In the genomic region with DNA sequence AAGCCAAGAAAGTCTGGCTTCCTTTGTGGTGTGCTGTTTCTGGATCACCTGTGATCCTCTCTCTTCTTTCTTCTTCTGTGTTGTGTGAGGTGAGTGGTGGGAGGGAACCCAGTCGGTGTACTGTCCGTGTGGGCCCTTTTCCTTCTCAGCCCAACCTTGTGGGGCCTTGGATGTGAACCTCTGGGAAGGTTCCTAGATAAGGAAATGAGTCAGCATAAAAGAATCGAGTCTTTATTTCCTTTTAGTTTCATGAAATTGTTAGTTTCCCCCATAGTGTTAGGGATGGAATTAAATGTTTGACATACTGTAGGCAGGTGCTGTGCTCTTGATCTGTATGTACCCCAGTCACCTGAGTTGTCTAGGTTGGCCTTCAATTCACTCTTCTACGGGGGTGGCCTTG, we compare ENCODE assay signal across 10 mouse cellular contexts. TPM values are rescaled to one million over a fixed set of nuclear protein-coding genes. Genes with fewer than 3 reads are reported as not detected.
DNase-seq lines count a peak whose midpoint lies in the region; ATAC-seq and TF ChIP-seq lines count a peak whose summit lies in the region.
"Had no signal": no experiment of that assay in that cellular context is flagged by ENCODE, and none has a peak within 500 bp of the region (broad histone marks: within the 10 kb centered on the region; RNA-seq: fewer than 3 reads in every experiment).

No protein-coding gene starts in this region.

- ATAC-seq in heart, embryonic 11.5 days (replicated peaks; ENCODE audit: insufficient number of reproducible peaks, low FRiP score, low TSS enrichment): no peak
- ATAC-seq in liver, embryonic 11.5 days (replicated peaks; ENCODE audit: low FRiP score): no peak
- peak; percentile 42 for ATAC-seq in megakaryocyte progenitor cell, adult 5-6 weeks (replicated peaks; ENCODE audit: poor library complexity)
- no peak for ATAC-seq in midbrain, embryonic 16.5 days
- ATAC-seq in forebrain, embryonic 14.5 days: no peak

- no peak for TF ChIP-seq CTCF in embryonic fibroblast, embryonic 13.5 days (IDR thresholded peaks at IDR 0.05; ENCODE audit: borderline replicate concordance, insufficient read depth, low read length)

- H3K27me3 ChIP-seq in heart, embryonic 11.5 days (ENCODE audit: control insufficient read depth, insufficient read depth, low read length): no peaks in the 10 kb centered on the region
- H3K27me3 ChIP-seq in liver, embryonic 11.5 days (replicated peaks; ENCODE audit: control insufficient read depth, insufficient read depth, low read length): no peaks in the 10 kb centered on the region
- no peaks in the 10 kb centered on the region for H3K27me3 ChIP-seq in midbrain, embryonic 16.5 days (ENCODE audit: control insufficient read depth, insufficient read depth, low read depth, low read length)
- no peaks in the 10 kb centered on the region for H3K27me3 ChIP-seq in forebrain, embryonic 14.5 days (replicated peaks; ENCODE audit: control insufficient read depth, insufficient read depth, low read length)

- no peaks in the 10 kb centered on the region for H3K36me3 ChIP-seq in heart, embryonic 11.5 days (ENCODE audit: control insufficient read depth, insufficient read depth, low read length)
- no peaks in the 10 kb centered on the region for H3K36me3 ChIP-seq in liver, embryonic 11.5 days (ENCODE audit: control insufficient read depth, insufficient read depth, low read length)
- no peaks in the 10 kb centered on the region for H3K36me3 ChIP-seq in midbrain, embryonic 16.5 days (ENCODE audit: control insufficient read depth, insufficient read depth, low read length)
- peaks cover 8% of the 10 kb centered on the region; the same call in 1 of the 2 replicates for H3K36me3 ChIP-seq in forebrain, embryonic 14.5 days (ENCODE audit: control insufficient read depth, insufficient read depth, low read length)

- H3K27ac ChIP-seq in heart, embryonic 11.5 days (ENCODE audit: low read depth, low read length): peak overlapping the region; percentile 62
- no peak overlapping the region for H3K27ac ChIP-seq in liver, embryonic 11.5 days (ENCODE audit: low read depth, low read length)
- H3K27ac ChIP-seq in embryonic fibroblast, embryonic 13.5 days (ENCODE audit: insufficient read depth, low read length): peak overlapping the region; percentile 99
- no peak overlapping the region for H3K27ac ChIP-seq in midbrain, embryonic 16.5 days (ENCODE audit: low read length)
- H3K27ac ChIP-seq in forebrain, embryonic 14.5 days (ENCODE audit: low read depth, low read length): no peak overlapping the region

- H3K9ac ChIP-seq in heart, embryonic 11.5 days (ENCODE audit: low read depth, low read length): no peak overlapping the region
- H3K9ac ChIP-seq in liver, embryonic 11.5 days (ENCODE audit: low read depth, low read length): peak overlapping the region; percentile 27; the same call in 1 of the 2 replicates
- no peak overlapping the region for H3K9ac ChIP-seq in midbrain, embryonic 16.5 days (ENCODE audit: low read depth, low read length)
- H3K9ac ChIP-seq in forebrain, embryonic 14.5 days (ENCODE audit: low read length): no peak overlapping the region

- H3K4me1 ChIP-seq in heart, embryonic 11.5 days (ENCODE audit: control insufficient read depth, insufficient read depth, low read length): peaks cover 21% of the 10 kb centered on the region
- H3K4me1 ChIP-seq in liver, embryonic 11.5 days (replicated peaks; ENCODE audit: control insufficient read depth, insufficient read depth, low read length): peaks cover 16% of the 10 kb centered on the region
- H3K4me1 ChIP-seq in embryonic fibroblast, embryonic 13.5 days (ENCODE audit: control insufficient read depth, insufficient read depth, low read length): peaks cover 23% of the 10 kb centered on the region
- no peaks in the 10 kb centered on the region for H3K4me1 ChIP-seq in midbrain, embryonic 16.5 days (ENCODE audit: control insufficient read depth, insufficient read depth, low read length)
- H3K4me1 ChIP-seq in forebrain, embryonic 14.5 days (ENCODE audit: control insufficient read depth, insufficient read depth, low read length): no peaks in the 10 kb centered on the region

- no peak overlapping the region for H3K4me3 ChIP-seq in heart, embryonic 11.5 days (ENCODE audit: low read depth, low read length)
- H3K4me3 ChIP-seq in liver, embryonic 11.5 days (ENCODE audit: low read depth, low read length): no peak overlapping the region
- no peak overlapping the region for H3K4me3 ChIP-seq in embryonic fibroblast, embryonic 13.5 days (ENCODE audit: insufficient read depth, low read length)
- no peak overlapping the region for H3K4me3 ChIP-seq in midbrain, embryonic 16.5 days (ENCODE audit: low read depth, low read length)
- H3K4me3 ChIP-seq in forebrain, embryonic 14.5 days (ENCODE audit: low read depth, low read length): no peak overlapping the region

- H3K9me3 ChIP-seq in heart, embryonic 11.5 days (replicated peaks; ENCODE audit: control insufficient read depth, low read length): no peaks in the 10 kb centered on the region
- H3K9me3 ChIP-seq in liver, embryonic 11.5 days (ENCODE audit: control insufficient read depth, low read length): no peaks in the 10 kb centered on the region
- H3K9me3 ChIP-seq in midbrain, embryonic 16.5 days (replicated peaks; ENCODE audit: control insufficient read depth, low read length, poor library complexity, severe bottlenecking): no peaks in the 10 kb centered on the region
- H3K9me3 ChIP-seq in forebrain, embryonic 14.5 days (replicated peaks; ENCODE audit: control insufficient read depth, low read length): no peaks in the 10 kb centered on the region

- no peak for TF ChIP-seq POLR2A in embryonic fibroblast, embryonic 13.5 days (IDR thresholded peaks at IDR 0.05; ENCODE audit: low read depth, low read length)

- DNase-seq in heart, adult 9 months (ENCODE audit: low spot score in 2 of 2): no peak
- DNase-seq in liver, embryonic 11.5 days (ENCODE audit: low spot score): no peak
- no peak for DNase-seq in liver
- no peak for DNase-seq in forebrain, embryonic 14.5 days (ENCODE audit: low spot score)
- DNase-seq: kidney, adult 9 months; thymus, adult 18-20 months had no signal

- no peak overlapping the region for H3K4me2 ChIP-seq in heart, embryonic 11.5 days
- H3K4me2 ChIP-seq in liver, embryonic 11.5 days: no peak overlapping the region; the same call in 1 of the 2 replicates
- H3K4me2 ChIP-seq in midbrain, embryonic 16.5 days (ENCODE audit: low read length): no peak overlapping the region
- no peak overlapping the region for H3K4me2 ChIP-seq in forebrain, embryonic 14.5 days (ENCODE audit: low read length)

- WGBS in heart, embryonic 11.5 days (ENCODE audit: insufficient replicate concordance): 52% methylated on average over 4 of the region's 4 CpGs
- 34% methylated on average over 4 of the region's 4 CpGs for WGBS in liver, embryonic 11.5 days
- WGBS in midbrain, embryonic 16.5 days: 87% methylated on average over 4 of the region's 4 CpGs
- WGBS in forebrain, embryonic 14.5 days: 95% methylated on average over 4 of the region's 4 CpGs

RNA-seq across cellular contexts. Expression of a gene that starts 52.9 kb away (rescaled TPM):
- 34.6 and 35.2 TPM in 2 replicates for polyA plus RNA-seq in heart, embryonic 11.5 days (2014; fragmentation: Nextera tagmentation; extraction: Ambion mirVana)
- 37.6 and 40.2 TPM in 2 replicates for polyA plus RNA-seq in liver, embryonic 11.5 days (2014; fragmentation: Nextera tagmentation; extraction: Ambion mirVana)
- polyA plus RNA-seq in embryonic fibroblast, embryonic 13.5 days (2011; ENCODE audit: insufficient read length, low read depth, missing spikeins): 43.0 and 43.7 TPM in 2 replicates
- 31.8 and 41.3 TPM in 2 replicates for total RNA-seq in megakaryocyte progenitor cell, adult 5-6 weeks (2015)
- total RNA-seq in megakaryocyte progenitor cell, adult 5-6 weeks (2017): 52.3 and 54.7 TPM in 2 replicates
- polyA plus RNA-seq in midbrain, embryonic 16.5 days (2015; fragmentation: Nextera tagmentation; extraction: Ambion mirVana): 39.0 and 42.7 TPM in 2 replicates
- polyA plus RNA-seq in forebrain, embryonic 14.5 days (2014; fragmentation: Nextera tagmentation; extraction: Ambion mirVana): 38.8 and 40.4 TPM in 2 replicates

Comparison
In these comparisons a context has a peak if more than half of its experiments do, and no peak if none do; other contexts are left out.
1. H3K27ac ChIP-seq: peak in heart, embryonic 11.5 days (single experiment) and embryonic fibroblast, embryonic 13.5 days (single experiment); none in liver, embryonic 11.5 days (single experiment), midbrain, embryonic 16.5 days (single experiment) and forebrain, embryonic 14.5 days (single experiment).